Mouse (Mus musculus) kidney, embryonic 14.5 days (tissue): ENCODE data around the gene Kcnip4. TPM values are rescaled to one million over a fixed set of nuclear protein-coding genes. Genes with fewer than 3 reads are reported as not detected.

ENCODE experiments used
- ATAC-seq: fragments of 200-750 bp; cut with Nextera tagmentation; 2 replicates; pipeline ENCODE4 v1.8.0; 2017; ENCODE audit warnings: moderate number of reproducible peaks, mild to moderate bottlenecking, moderate TSS enrichment, moderate library complexity; ENCODE audit not compliant: low FRiP score, low TSS enrichment
- H3K27ac ChIP-seq: fragments of 300-500 bp; sonication (generic); 2 replicates; pipeline ENCODE4 v1.5.1; 2014; ENCODE audit warnings: low read depth, mild to moderate bottlenecking, low read length, moderate library complexity, mixed read lengths
- H3K27me3 ChIP-seq: fragments of 300-500 bp; sonication (generic); 2 replicates; pipeline ENCODE4 v1.6.1; 2014; ENCODE audit warnings: mild to moderate bottlenecking, low read length; ENCODE audit not compliant: control insufficient read depth, insufficient read depth
- H3K36me3 ChIP-seq: fragments of 300-500 bp; sonication (generic); 2 replicates; pipeline ENCODE4 v1.6.1; 2014; ENCODE audit warnings: low read length, mixed read lengths; ENCODE audit not compliant: control insufficient read depth, insufficient read depth
- H3K4me1 ChIP-seq: fragments of 300-500 bp; sonication (generic); 2 replicates; pipeline ENCODE4 v1.6.1; 2014; ENCODE audit warnings: low read length, mixed read lengths; ENCODE audit not compliant: control insufficient read depth, insufficient read depth
- H3K4me2 ChIP-seq: fragments of 300-500 bp; sonication (generic); replicated peaks from 2 replicates; pipeline ENCODE4 v1.6.1; 2014; ENCODE audit warnings: low read depth, mild to moderate bottlenecking, low read length
- H3K4me3 ChIP-seq: fragments of 300-500 bp; sonication (generic); 2 replicates; pipeline ENCODE4 v1.5.1; 2014; ENCODE audit warnings: mild to moderate bottlenecking, low read length
- H3K9ac ChIP-seq: fragments of 300-500 bp; sonication (generic); 2 replicates; pipeline ENCODE4 v1.6.1; 2014; ENCODE audit warnings: low read depth, mild to moderate bottlenecking, low read length, moderate library complexity
- H3K9me3 ChIP-seq: fragments of 300-500 bp; sonication (generic); 2 replicates; pipeline ENCODE4 v1.6.1; 2016; ENCODE audit warnings: low read length; ENCODE audit not compliant: control insufficient read depth
- WGBS: fragments of 180-500 bp; shearing (Covaris S2); extraction: QIAGEN DNeasy Blood & Tissue Kit; methylation state at CpG from one replicate; pipeline ENCODE4 v1.1.7; 2014; 5-methylcytosine and 5-hydroxymethylcytosine counted together
- polyA plus RNA-seq: library from polyadenylated mRNA; unstranded; fragments of >200 nt; fragmentation: Nextera tagmentation; extraction: Ambion mirVana; gene quantifications from 2 replicates; pipeline ENCODE4 v1.2.1, GENCODE M21; 2014

Gene Kcnip4
- polyA plus RNA-seq, 1 experiment from 2014 or later: 1.4 TPM

- no peaks in the 10 kb centered on the region for H3K9me3 ChIP-seq
- no peaks in the 10 kb centered on the region for H3K4me1 ChIP-seq
- 85% methylated on average over 3 of the region's 3 CpGs for WGBS
- no peak overlapping the region for H3K27ac ChIP-seq
- no peak for ATAC-seq
- H3K9ac ChIP-seq: no peak overlapping the region
- no peak overlapping the region for H3K4me2 ChIP-seq
- H3K36me3 ChIP-seq: no peaks in the 10 kb centered on the region
- no peak overlapping the region for H3K4me3 ChIP-seq
- H3K27me3 ChIP-seq: no peaks in the 10 kb centered on the region
Measured at GRCm38 (mm10) chr5:49498743-49499142, 26.0 kb downstream of the Kcnip4 start.

DNA sequence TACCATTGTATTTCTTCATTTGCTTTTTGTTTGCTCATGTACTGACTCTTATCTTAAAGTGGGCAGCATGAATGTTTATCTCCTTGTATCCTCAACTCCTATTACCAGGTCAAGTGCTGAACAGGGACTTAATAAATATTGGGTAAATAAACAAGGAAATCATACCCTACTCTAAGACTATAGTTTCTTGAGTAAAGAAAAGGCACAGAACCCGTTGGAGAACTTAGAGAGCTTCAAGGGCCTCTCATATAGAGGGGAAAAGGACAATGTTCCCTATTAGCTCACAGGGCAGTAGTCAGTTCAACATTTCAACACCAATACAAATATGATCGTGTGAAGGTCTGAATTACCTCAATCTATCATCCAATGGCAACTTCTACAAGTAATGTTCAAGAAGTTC, 37.4 kb downstream of the Kcnip4 start:
- H3K27me3 ChIP-seq: no peaks in the 10 kb centered on the region
- no peak overlapping the region for H3K4me2 ChIP-seq
- no peaks in the 10 kb centered on the region for H3K4me1 ChIP-seq
- H3K9ac ChIP-seq: no peak overlapping the region
- H3K9me3 ChIP-seq: no peaks in the 10 kb centered on the region
- no peak overlapping the region for H3K4me3 ChIP-seq
- H3K36me3 ChIP-seq: no peaks in the 10 kb centered on the region
- H3K27ac ChIP-seq: no peak overlapping the region
- WGBS: 57% methylated on average over 2 of the region's 2 CpGs
- no peak for ATAC-seq

GRCm38 (mm10) chr5:49470738-49471137, 54.0 kb downstream of the Kcnip4 start:
- Histone ChIP-seq H3K27ac (no peak overlapping the region), H3K4me2 (no peak overlapping the region), H3K36me3 (no peaks in the 10 kb centered on the region), H3K4me3 (no peak overlapping the region), H3K9me3 (no peaks in the 10 kb centered on the region), H3K27me3 (no peaks in the 10 kb centered on the region), H3K9ac (no peak overlapping the region), H3K4me1 (no peaks in the 10 kb centered on the region)
- WGBS: 83% methylated on average over 2 of the region's 2 CpGs
- ATAC-seq: no peak

GRCm38 (mm10) chr5:49460643-49461276, 63.9 kb downstream of the Kcnip4 start:
- Histone ChIP-seq H3K4me3 (no peak overlapping the region), H3K4me1 (no peaks in the 10 kb centered on the region), H3K4me2 (no peak overlapping the region), H3K9me3 (no peaks in the 10 kb centered on the region), H3K27ac (no peak overlapping the region), H3K27me3 (no peaks in the 10 kb centered on the region), H3K36me3 (no peaks in the 10 kb centered on the region), H3K9ac (no peak overlapping the region)
- WGBS: 77% methylated on average over 6 of the region's 6 CpGs
- ATAC-seq: no peak

GRCm38 (mm10) chr5:49453100-49453499, 71.6 kb downstream of the Kcnip4 start:
- no peak overlapping the region for H3K4me3 ChIP-seq
- H3K9ac ChIP-seq: no peak overlapping the region
- no peak overlapping the region for H3K27ac ChIP-seq
- 84% methylated on average over 3 of the region's 3 CpGs for WGBS
- H3K4me2 ChIP-seq: no peak overlapping the region
- no peaks in the 10 kb centered on the region for H3K4me1 ChIP-seq
- no peaks in the 10 kb centered on the region for H3K9me3 ChIP-seq
- no peak for ATAC-seq
- H3K36me3 ChIP-seq: no peaks in the 10 kb centered on the region
- H3K27me3 ChIP-seq: no peaks in the 10 kb centered on the region

- ATAC-seq: no peak
- Histone ChIP-seq H3K27ac (no peak overlapping the region), H3K4me3 (no peak overlapping the region), H3K4me2 (no peak overlapping the region), H3K9ac (no peak overlapping the region), H3K36me3 (no peaks in the 10 kb centered on the region), H3K9me3 (no peaks in the 10 kb centered on the region), H3K4me1 (no peaks in the 10 kb centered on the region), H3K27me3 (no peaks in the 10 kb centered on the region)
Measured at GRCm38 (mm10) chr5:49451295-49451694, 73.4 kb downstream of the Kcnip4 start.

- H3K4me1 ChIP-seq: no peaks in the 10 kb centered on the region
- no peaks in the 10 kb centered on the region for H3K27me3 ChIP-seq
- no peak overlapping the region for H3K9ac ChIP-seq
- no peak overlapping the region for H3K4me3 ChIP-seq
- ATAC-seq: no peak
- no peak overlapping the region for H3K4me2 ChIP-seq
- no peaks in the 10 kb centered on the region for H3K36me3 ChIP-seq
- no peak overlapping the region for H3K27ac ChIP-seq
- 80% methylated on average over 3 of the region's 3 CpGs for WGBS
- no peaks in the 10 kb centered on the region for H3K9me3 ChIP-seq
Measured at GRCm38 (mm10) chr5:49450876-49451275, 73.8 kb downstream of the Kcnip4 start.

DNA sequence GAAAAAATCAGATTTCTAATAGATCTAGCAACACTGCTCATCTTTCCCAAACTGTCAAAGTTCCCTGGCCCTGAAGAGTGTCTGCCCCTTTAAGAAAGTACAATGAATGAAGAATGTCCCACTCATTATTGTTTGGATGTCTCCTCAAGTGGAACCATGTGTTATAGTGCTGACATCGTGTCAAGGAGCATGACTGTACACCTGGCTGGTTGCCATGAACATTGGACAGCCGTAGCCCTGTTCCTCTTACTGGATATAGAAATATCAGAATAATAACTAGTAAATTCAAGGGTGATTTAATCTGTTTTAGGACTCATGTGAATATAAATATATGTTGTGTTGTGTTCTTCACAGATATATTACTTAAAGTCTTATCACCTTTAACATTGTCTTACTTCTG, 87.5 kb downstream of the Kcnip4 start:
- H3K4me2 ChIP-seq: no peak overlapping the region
- WGBS: 58% methylated on average over 2 of the region's 2 CpGs
- no peaks in the 10 kb centered on the region for H3K27me3 ChIP-seq
- H3K27ac ChIP-seq: no peak overlapping the region
- H3K4me1 ChIP-seq: no peaks in the 10 kb centered on the region
- ATAC-seq: no peak
- H3K4me3 ChIP-seq: no peak overlapping the region
- no peak overlapping the region for H3K9ac ChIP-seq
- H3K9me3 ChIP-seq: no peaks in the 10 kb centered on the region
- no peaks in the 10 kb centered on the region for H3K36me3 ChIP-seq

DNA sequence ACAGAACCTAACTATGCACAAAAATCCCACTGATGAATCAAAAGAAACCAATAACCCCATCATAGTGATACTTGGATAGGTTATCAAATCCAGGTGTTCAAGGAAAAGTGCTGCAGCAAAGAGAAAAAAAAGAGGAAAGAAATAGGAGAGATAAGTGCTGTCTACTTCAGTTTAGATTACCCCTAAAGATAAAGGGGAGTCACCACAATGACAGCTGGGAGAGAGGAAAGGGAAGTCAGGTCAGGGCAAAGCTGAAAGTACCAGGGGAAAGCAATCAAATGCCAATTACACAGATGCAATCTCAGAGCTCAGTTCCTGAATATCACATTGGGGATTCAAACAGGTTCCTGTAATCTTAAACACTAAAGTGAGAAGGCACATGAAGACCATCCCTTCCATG, 97.0 kb downstream of the Kcnip4 start:
- no peak overlapping the region for H3K9ac ChIP-seq
- no peak overlapping the region for H3K4me3 ChIP-seq
- no peaks in the 10 kb centered on the region for H3K36me3 ChIP-seq
- no peak overlapping the region for H3K27ac ChIP-seq
- H3K27me3 ChIP-seq: no peaks in the 10 kb centered on the region
- H3K4me1 ChIP-seq: no peaks in the 10 kb centered on the region
- no peaks in the 10 kb centered on the region for H3K9me3 ChIP-seq
- H3K4me2 ChIP-seq: no peak overlapping the region
- no peak for ATAC-seq
